Mouse (Mus musculus): ENCODE results near the gene Jtb. TPM values are rescaled to one million over a fixed set of nuclear protein-coding genes. Genes with fewer than 3 reads are reported as not detected.
A peak's percentile ranks its signal among the peaks of the same experiment; 100 is the strongest.

Jtb gene
- polyA plus RNA-seq, 1 experiment from 2014 or later: 100 TPM

- Histone ChIP-seq H3K4me1 (ENCODE audit: control insufficient read depth, insufficient read depth, low read length) (peaks cover 14% of the 10 kb centered on the region), H3K27me3 (ENCODE audit: control insufficient read depth, insufficient read depth, low read depth, low read length) (no peaks in the 10 kb centered on the region), H3K4me2 (ENCODE audit: low read length) (no peak overlapping the region), H3K4me3 (ENCODE audit: low read depth, low read length) (no peak overlapping the region), H3K27ac (ENCODE audit: low read length) (no peak overlapping the region), H3K9ac (ENCODE audit: low read depth, low read length) (no peak overlapping the region), H3K9me3 (replicated peaks; ENCODE audit: control insufficient read depth, low read length, poor library complexity, severe bottlenecking) (no peaks in the 10 kb centered on the region), H3K36me3 (ENCODE audit: control insufficient read depth, insufficient read depth, low read length) (peaks cover 23% of the 10 kb centered on the region; the same call in 1 of the 2 replicates)
- 92% methylated on average over 2 of the region's 2 CpGs for WGBS
- ATAC-seq: no peak
These were observed 22.7 kb upstream of the Jtb start for GRCm38 (mm10) chr3:90208662-90209061.

- H3K27me3 ChIP-seq (ENCODE audit: control insufficient read depth, insufficient read depth, low read depth, low read length): no peaks in the 10 kb centered on the region
- H3K9me3 ChIP-seq (replicated peaks; ENCODE audit: control insufficient read depth, low read length, poor library complexity, severe bottlenecking): no peaks in the 10 kb centered on the region
- no peak for ATAC-seq
- H3K4me1 ChIP-seq (ENCODE audit: control insufficient read depth, insufficient read depth, low read length): peaks cover 19% of the 10 kb centered on the region
- no peak overlapping the region for H3K9ac ChIP-seq (ENCODE audit: low read depth, low read length)
- no peak overlapping the region for H3K4me2 ChIP-seq (ENCODE audit: low read length)
- WGBS: 92% methylated on average over 5 of the region's 5 CpGs
- H3K4me3 ChIP-seq (ENCODE audit: low read depth, low read length): no peak overlapping the region
- H3K36me3 ChIP-seq (ENCODE audit: control insufficient read depth, insufficient read depth, low read length): peaks cover 23% of the 10 kb centered on the region; the same call in 1 of the 2 replicates
- H3K27ac ChIP-seq (ENCODE audit: low read length): no peak overlapping the region
These were observed 21.4 kb upstream of the Jtb start for GRCm38 (mm10) chr3:90209908-90210566.

DNA sequence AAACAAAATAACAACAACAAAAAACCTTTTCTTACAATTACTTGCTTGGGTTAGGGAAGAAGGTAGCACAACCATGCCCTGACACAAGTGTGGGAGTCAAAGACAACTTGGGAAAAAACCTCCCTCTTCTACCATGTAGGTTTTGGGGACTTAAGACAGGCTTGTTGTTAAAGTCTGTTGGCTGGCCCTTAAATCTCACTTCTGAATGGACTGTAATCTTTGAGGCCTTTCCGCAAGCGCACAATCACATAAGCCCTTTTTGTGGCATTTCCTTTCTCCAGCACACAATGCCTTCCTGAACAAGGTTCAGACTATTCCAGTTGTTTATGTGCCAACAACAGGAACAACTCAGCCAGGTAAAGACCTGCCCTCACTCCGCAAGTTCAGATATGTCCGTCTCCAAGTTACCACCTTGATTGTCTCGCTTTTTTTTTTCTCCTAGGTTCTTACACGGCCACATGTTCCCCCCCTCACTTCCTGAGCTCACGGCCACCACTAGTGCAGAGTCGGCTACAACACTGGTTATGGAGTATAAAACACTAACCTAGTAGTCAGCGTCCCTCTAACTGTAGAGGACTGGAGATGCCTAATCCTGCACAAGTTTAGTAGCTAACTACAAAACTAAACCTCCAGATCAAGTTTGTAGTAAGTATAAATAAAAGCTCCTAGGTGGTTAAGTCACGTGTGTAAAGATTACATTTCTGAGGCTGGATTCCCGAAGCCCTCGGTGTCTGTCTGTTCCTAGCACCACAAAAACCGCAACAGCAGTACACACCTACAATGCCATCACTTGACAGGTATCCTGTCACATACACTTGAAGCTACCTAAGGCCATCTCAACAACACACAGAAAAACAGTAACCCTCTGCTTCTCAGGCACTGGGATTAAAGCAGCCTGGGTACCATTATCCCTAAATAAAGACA lies 19.7 kb upstream of the Jtb start:
- H3K9ac ChIP-seq (ENCODE audit: low read depth, low read length): no peak overlapping the region
- H3K4me3 ChIP-seq (ENCODE audit: low read depth, low read length): peak overlapping the region; percentile 61; the same call in 1 of the 2 replicates

DNA sequence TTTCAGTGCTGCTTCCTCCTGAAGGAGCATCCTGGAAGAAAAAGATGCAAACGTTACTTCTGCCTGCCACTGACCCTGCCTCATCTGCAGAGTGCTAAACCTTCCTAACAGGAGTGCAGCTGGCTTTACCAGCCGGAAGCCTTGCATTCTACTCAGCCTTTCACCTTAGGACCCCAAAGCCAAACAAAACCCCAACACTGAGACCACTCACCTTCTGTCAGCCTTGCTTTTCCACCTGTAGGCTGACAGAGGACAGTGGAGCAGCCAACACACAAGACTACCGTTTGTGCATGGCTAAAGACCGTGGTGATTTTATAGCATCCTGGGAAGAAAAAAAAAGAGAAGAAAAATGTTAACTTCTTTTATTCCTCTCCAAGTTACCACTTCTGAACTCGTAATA lies 18.7 kb upstream of the Jtb start:
- Histone ChIP-seq H3K9ac (ENCODE audit: low read depth, low read length) (peak overlapping the region; percentile 89), H3K4me1 (ENCODE audit: control insufficient read depth, insufficient read depth, low read length) (peaks cover 19% of the 10 kb centered on the region), H3K4me3 (ENCODE audit: low read depth, low read length) (peak overlapping the region; percentile 61), H3K4me2 (ENCODE audit: low read length) (peak overlapping the region; percentile 89), H3K27me3 (ENCODE audit: control insufficient read depth, insufficient read depth, low read depth, low read length) (no peaks in the 10 kb centered on the region), H3K9me3 (replicated peaks; ENCODE audit: control insufficient read depth, low read length, poor library complexity, severe bottlenecking) (no peaks in the 10 kb centered on the region), H3K27ac (ENCODE audit: low read length) (no peak overlapping the region), H3K36me3 (ENCODE audit: control insufficient read depth, insufficient read depth, low read length) (peaks cover 20% of the 10 kb centered on the region; the same call in 1 of the 2 replicates)
- WGBS: 14% methylated on average over 5 of the region's 5 CpGs
- ATAC-seq: no peak

More for the DNA sequence above, 19.7 kb upstream of the Jtb start:
- no peaks in the 10 kb centered on the region for H3K9me3 ChIP-seq (replicated peaks; ENCODE audit: control insufficient read depth, low read length, poor library complexity, severe bottlenecking)
- 83% methylated on average over 13 of the region's 13 CpGs for WGBS
- no peak for ATAC-seq
- no peak overlapping the region for H3K27ac ChIP-seq (ENCODE audit: low read length)
- peaks cover 23% of the 10 kb centered on the region; the same call in 1 of the 2 replicates for H3K36me3 ChIP-seq (ENCODE audit: control insufficient read depth, insufficient read depth, low read length)
- peaks cover 19% of the 10 kb centered on the region for H3K4me1 ChIP-seq (ENCODE audit: control insufficient read depth, insufficient read depth, low read length)
- H3K4me2 ChIP-seq (ENCODE audit: low read length): peak overlapping the region; percentile 89
- H3K27me3 ChIP-seq (ENCODE audit: control insufficient read depth, insufficient read depth, low read depth, low read length): no peaks in the 10 kb centered on the region

GRCm38 (mm10) chr3:90213377-90213866 lies 18.0 kb upstream of the Jtb start, which contains the start of the genes Rps27 and Rab13:
TSS of gene Rps27 (minus strand) at chr3:90213651.
TSS of gene Rab13 (plus strand) at chr3:90213695.
- Histone ChIP-seq H3K9me3 (replicated peaks; ENCODE audit: control insufficient read depth, low read length, poor library complexity, severe bottlenecking) (no peaks in the 10 kb centered on the region), H3K36me3 (ENCODE audit: control insufficient read depth, insufficient read depth, low read length) (peaks cover 13% of the 10 kb centered on the region; the same call in 1 of the 2 replicates), H3K9ac (ENCODE audit: low read depth, low read length) (peak within 1 kb of the TSS; percentile 89), H3K4me3 (ENCODE audit: low read depth, low read length) (peak within 1 kb of the TSS; percentile 61), H3K27me3 (ENCODE audit: control insufficient read depth, insufficient read depth, low read depth, low read length) (no peaks in the 10 kb centered on the region), H3K27ac (ENCODE audit: low read length) (peak within 1 kb of the TSS; percentile 88), H3K4me1 (ENCODE audit: control insufficient read depth, insufficient read depth, low read length) (peaks cover 19% of the 10 kb centered on the region), H3K4me2 (ENCODE audit: low read length) (peak within 1 kb of the TSS; percentile 89)
- peak; percentile 95 for ATAC-seq
- WGBS: under 1% methylated on average over 42 of the region's 42 CpGs

DNA sequence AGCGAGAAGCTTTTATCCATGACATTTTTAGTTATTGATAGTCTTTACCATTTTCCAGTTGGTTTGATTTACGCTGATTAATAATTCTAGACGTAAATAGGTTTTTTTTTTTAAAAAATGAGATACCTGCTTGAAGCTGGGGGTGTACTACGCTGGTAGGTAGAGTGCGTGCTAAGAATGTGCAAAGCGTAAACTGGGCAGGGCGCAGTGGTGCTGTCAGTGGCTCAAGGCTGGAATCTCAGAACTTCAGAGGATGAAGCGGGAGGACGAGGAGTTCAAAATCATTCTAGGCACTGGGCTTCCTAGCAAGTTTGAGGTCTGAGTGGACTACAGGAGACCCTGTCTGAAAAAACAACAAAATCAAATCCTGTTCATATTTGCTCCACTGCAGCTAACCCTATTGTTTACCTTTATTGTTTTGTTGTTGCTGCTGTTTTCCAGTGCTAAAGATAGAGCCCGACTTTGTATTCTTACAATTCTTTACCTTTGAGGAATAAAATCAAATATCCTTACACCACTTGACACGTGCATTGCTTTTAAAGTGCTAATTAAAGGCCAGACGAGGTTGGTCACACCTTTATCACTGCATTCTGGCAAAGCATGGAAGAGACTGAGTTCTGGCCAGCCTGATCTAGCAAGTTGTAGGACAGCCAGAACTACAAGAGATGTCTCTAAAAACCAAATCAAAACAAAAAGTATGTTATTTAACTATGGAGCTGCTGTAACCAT lies 17.3 kb upstream of the Jtb start:
- Histone ChIP-seq H3K4me1 (ENCODE audit: control insufficient read depth, insufficient read depth, low read length) (peaks cover 19% of the 10 kb centered on the region), H3K9me3 (replicated peaks; ENCODE audit: control insufficient read depth, low read length, poor library complexity, severe bottlenecking) (no peaks in the 10 kb centered on the region), H3K36me3 (ENCODE audit: control insufficient read depth, insufficient read depth, low read length) (peaks cover 9% of the 10 kb centered on the region; the same call in 1 of the 2 replicates), H3K9ac (ENCODE audit: low read depth, low read length) (peak overlapping the region; percentile 55), H3K4me3 (ENCODE audit: low read depth, low read length) (peak overlapping the region; percentile 61), H3K4me2 (ENCODE audit: low read length) (peak overlapping the region; percentile 89), H3K27me3 (ENCODE audit: control insufficient read depth, insufficient read depth, low read depth, low read length) (no peaks in the 10 kb centered on the region), H3K27ac (ENCODE audit: low read length) (peak overlapping the region; percentile 88)
- WGBS: 11% methylated on average over 12 of the region's 12 CpGs
- peak; percentile 75 for ATAC-seq

DNA sequence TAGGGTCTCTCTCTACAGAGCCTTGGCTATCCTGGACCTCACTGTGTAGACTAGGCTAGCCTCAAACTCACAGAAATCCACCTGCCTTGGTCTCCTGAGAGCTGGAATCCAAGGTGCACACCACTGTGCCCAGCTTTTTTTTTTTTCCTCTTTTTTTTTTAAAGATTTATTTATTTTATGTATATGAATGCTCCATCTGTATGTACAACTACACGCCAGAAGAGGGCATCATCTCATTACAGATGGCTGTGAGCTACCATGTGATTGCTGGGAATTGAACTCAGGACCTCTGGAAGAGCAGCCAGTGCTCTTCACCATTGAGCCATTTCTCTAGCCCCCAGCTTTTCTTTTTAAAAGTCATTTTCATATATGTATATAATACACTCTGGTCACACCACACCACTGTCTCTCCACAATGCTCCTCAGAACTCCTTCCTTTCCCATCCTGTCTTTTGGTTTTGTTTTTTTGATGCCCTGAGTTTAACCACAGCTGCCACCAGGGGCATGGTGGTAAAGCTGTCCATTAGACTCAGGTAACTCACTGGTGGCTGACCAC lies 15.5 kb upstream of the Jtb start:
- no peaks in the 10 kb centered on the region for H3K9me3 ChIP-seq (replicated peaks; ENCODE audit: control insufficient read depth, low read length, poor library complexity, severe bottlenecking)

DNA sequence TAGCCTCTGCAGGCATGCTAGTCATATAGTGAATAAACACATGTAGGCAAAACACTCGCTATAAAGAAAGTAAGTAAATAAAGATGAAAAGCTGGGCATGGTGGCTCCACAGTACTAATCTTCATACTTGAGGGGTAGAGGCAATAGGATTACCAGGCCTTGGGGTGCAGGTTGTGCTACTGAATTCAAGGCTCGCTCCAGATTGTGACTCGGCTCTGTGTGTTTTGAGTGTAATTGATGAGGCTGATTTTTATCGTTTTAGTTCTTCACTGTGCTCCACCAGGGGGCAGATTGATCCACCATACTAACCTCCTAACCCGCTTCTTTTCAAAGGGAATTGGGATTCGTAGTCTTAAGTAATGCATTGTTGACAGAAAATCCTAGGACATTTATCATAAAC lies 11.3 kb upstream of the Jtb start:
- Histone ChIP-seq H3K4me2 (ENCODE audit: low read length) (peak overlapping the region; percentile 64), H3K9me3 (replicated peaks; ENCODE audit: control insufficient read depth, low read length, poor library complexity, severe bottlenecking) (no peaks in the 10 kb centered on the region), H3K27ac (ENCODE audit: low read length) (peak overlapping the region; percentile 59; the same call in 1 of the 2 replicates), H3K4me1 (ENCODE audit: control insufficient read depth, insufficient read depth, low read length) (peaks cover 8% of the 10 kb centered on the region), H3K36me3 (ENCODE audit: control insufficient read depth, insufficient read depth, low read length) (no peaks in the 10 kb centered on the region), H3K9ac (ENCODE audit: low read depth, low read length) (peak overlapping the region; percentile 51), H3K27me3 (ENCODE audit: control insufficient read depth, insufficient read depth, low read depth, low read length) (no peaks in the 10 kb centered on the region), H3K4me3 (ENCODE audit: low read depth, low read length) (peak overlapping the region; percentile 31)
- WGBS: 14% methylated on average over 6 of the region's 6 CpGs
- no peak for ATAC-seq

More for the DNA sequence above, 15.5 kb upstream of the Jtb start:
- Histone ChIP-seq H3K9ac (ENCODE audit: low read depth, low read length) (no peak overlapping the region), H3K36me3 (ENCODE audit: control insufficient read depth, insufficient read depth, low read length) (0 out of 2 replicates have a peak, but pooled peaks cover 2% of the 10 kb centered on the region), H3K27me3 (ENCODE audit: control insufficient read depth, insufficient read depth, low read depth, low read length) (no peaks in the 10 kb centered on the region), H3K27ac (ENCODE audit: low read length) (no peak overlapping the region), H3K4me2 (ENCODE audit: low read length) (no peak overlapping the region), H3K4me1 (ENCODE audit: control insufficient read depth, insufficient read depth, low read length) (peaks cover 26% of the 10 kb centered on the region), H3K4me3 (ENCODE audit: low read depth, low read length) (no peak overlapping the region)
- ATAC-seq: no peak
- WGBS: 27% methylated on average over 1 of the region's 1 CpGs
